In genomic region chr17:83312244-83312918, GRCm38 (mm10) we compare ENCODE assay signal across 8 mouse cellular contexts. TPM values are rescaled to one million over a fixed set of nuclear protein-coding genes. Genes with fewer than 3 reads are reported as not detected.
DNase-seq lines count a peak whose midpoint lies in the region; ATAC-seq and TF ChIP-seq lines count a peak whose summit lies in the region.

No protein-coding gene starts in this region.

- peak overlapping the region; percentile 39 for H3K4me2 ChIP-seq in midbrain, embryonic 16.5 days (ENCODE audit: low read length)

- 0 out of 2 replicates have a peak overlapping the region, but pooled peaks have one; percentile 15 for H3K9ac ChIP-seq in liver, adult 2 months (ENCODE audit: low read depth, low read length)
- H3K9ac ChIP-seq in midbrain, embryonic 16.5 days (ENCODE audit: low read depth, low read length): no peak overlapping the region

- peak; percentile 32 for DNase-seq in MEL-GATA-1-ER (ENCODE audit: extremely low read depth, low read depth)
- peak; percentile 72 for DNase-seq in brain, embryonic 14.5 days (ENCODE audit: low read depth)
- DNase-seq in gastrocnemius, postnatal 25 days: peak; percentile 55
- DNase-seq in liver, adult 2 months (ENCODE audit: extremely low read depth, low read depth, low spot score): no peak
- DNase-seq in spleen, postnatal 14 days (ENCODE audit: low spot score in 2 of 2): peak; percentile 12 to 14
- no peak for DNase-seq in cerebellum, adult 11 months

- H3K27me3 ChIP-seq in liver, adult 2 months (ENCODE audit: control insufficient read depth, insufficient read depth, low read length): no peaks in the 10 kb centered on the region
- no peaks in the 10 kb centered on the region for H3K27me3 ChIP-seq in midbrain, embryonic 16.5 days (ENCODE audit: control insufficient read depth, insufficient read depth, low read depth, low read length)

- peak; percentile 96 for ATAC-seq in inflammation-experienced regulatory T-cells, adult 6 months
- no peak; the same call in 1 of the 2 replicates for ATAC-seq in midbrain, embryonic 16.5 days

- no peak overlapping the region for H3K4me3 ChIP-seq in liver, adult 2 months (ENCODE audit: insufficient read depth, low read depth, low read length)
- H3K4me3 ChIP-seq in midbrain, embryonic 16.5 days (ENCODE audit: low read depth, low read length): no peak overlapping the region

- TF ChIP-seq POLR2A in brain, embryonic 14.5 days (IDR thresholded peaks at IDR 0.05; ENCODE audit: borderline replicate concordance, extremely low read depth, insufficient read depth, insufficient read length, poor library complexity, severe bottlenecking): no peak
- TF ChIP-seq POLR2A in liver, adult 2 months (IDR thresholded peaks at IDR 0.05; ENCODE audit: extremely low read depth, insufficient read depth, low read length): no peak

- peaks cover 6% of the 10 kb centered on the region for H3K4me1 ChIP-seq in liver, adult 2 months (ENCODE audit: control insufficient read depth, insufficient read depth, low read length)
- H3K4me1 ChIP-seq in midbrain, embryonic 16.5 days (ENCODE audit: control insufficient read depth, insufficient read depth, low read length): peaks cover 9% of the 10 kb centered on the region; the same call in 1 of the 2 replicates

- H3K27ac ChIP-seq in liver, adult 2 months (replicated peaks; ENCODE audit: insufficient read depth, low read depth, low read length): no peak overlapping the region
- H3K27ac ChIP-seq in midbrain, embryonic 16.5 days (ENCODE audit: low read length): no peak overlapping the region

- no peak for TF ChIP-seq CTCF in brain, embryonic 14.5 days (IDR thresholded peaks at IDR 0.05; ENCODE audit: borderline replicate concordance, extremely low read depth, insufficient read depth, insufficient read length)
- TF ChIP-seq CTCF in liver, adult 2 months (IDR thresholded peaks at IDR 0.05; ENCODE audit: low read depth, low read length): no peak

- H3K79me2 ChIP-seq in liver, adult 2 months (ENCODE audit: control insufficient read depth, insufficient read depth, low read length): no peaks in the 10 kb centered on the region

- 12% methylated on average over 15 of the region's 15 CpGs for WGBS in liver, adult 2 months
- 4% methylated on average over 15 of the region's 15 CpGs for WGBS in midbrain, embryonic 16.5 days

- no peaks in the 10 kb centered on the region for H3K36me3 ChIP-seq in liver, adult 2 months (ENCODE audit: control insufficient read depth, insufficient read depth, low read length)
- H3K36me3 ChIP-seq in midbrain, embryonic 16.5 days (ENCODE audit: control insufficient read depth, insufficient read depth, low read length): no peaks in the 10 kb centered on the region

- H3K9me3 ChIP-seq in midbrain, embryonic 16.5 days (replicated peaks; ENCODE audit: control insufficient read depth, low read length, poor library complexity, severe bottlenecking): no peaks in the 10 kb centered on the region

RNA-seq across cellular contexts. Expression of gene Eml4, which starts 38.4 kb away (rescaled TPM):
- 49.9 and 56.1 TPM in 2 replicates for polyA plus RNA-seq in brain, embryonic 14.5 days (2012; rRNA removed)
- 1 to 10 TPM; 2.0 to 2.5 TPM for total RNA-seq in gastrocnemius, postnatal 25 days (2021)
- 10 to 100 TPM; 13.1 to 20.9 (median 19.4) TPM for polyA plus RNA-seq in inflammation-experienced regulatory T-cells, adult 6 months (2017; shearing (Covaris generic))
- 8.1 and 8.9 TPM in 2 replicates for total RNA-seq in liver, adult 2 months (2014; rRNA removed)
- 3.2 and 4.1 TPM in 2 replicates for polyA plus RNA-seq in liver, adult 2 months (2012; rRNA removed)
- polyA plus RNA-seq in midbrain, embryonic 16.5 days (2015; fragmentation: Nextera tagmentation; extraction: Ambion mirVana): 27.5 and 29.0 TPM in 2 replicates

Comparison
In these comparisons a context has a peak if more than half of its experiments do, and no peak if none do; other contexts are left out.
1. DNase-seq: peak in MEL-GATA-1-ER (single experiment), brain, embryonic 14.5 days (single experiment), gastrocnemius, postnatal 25 days (single experiment) and spleen, postnatal 14 days (2 of 2); none in liver, adult 2 months (single experiment) and cerebellum, adult 11 months (single experiment).